Mouse (Mus musculus) intestine, postnatal 0 days (tissue): ENCODE results near the gene Slc4a2. TPM values are rescaled to one million over a fixed set of nuclear protein-coding genes. Genes with fewer than 3 reads are reported as not detected.
A peak's percentile ranks its signal among the peaks of the same experiment; 100 is the strongest.

Source experiments
- ATAC-seq: fragments of 200-750 bp; cut with Nextera tagmentation; 2 replicates; pipeline ENCODE4 v1.8.0; 2017; ENCODE audit warnings: mild to moderate bottlenecking, moderate TSS enrichment, moderate library complexity
- H3K27ac ChIP-seq: fragments of 300-500 bp; sonication (generic); 2 replicates; pipeline ENCODE4 v1.5.1; 2014; ENCODE audit warnings: mild to moderate bottlenecking, low read depth, low read length, moderate library complexity
- H3K27me3 ChIP-seq: fragments of 300-500 bp; sonication (generic); replicated peaks from 2 replicates; pipeline ENCODE4 v1.6.1; 2014; ENCODE audit warnings: low read length, mixed read lengths; ENCODE audit not compliant: control insufficient read depth, insufficient read depth
- H3K36me3 ChIP-seq: fragments of 300-500 bp; sonication (generic); 2 replicates; pipeline ENCODE4 v1.6.1; 2014; ENCODE audit warnings: mild to moderate bottlenecking, moderate library complexity; ENCODE audit not compliant: control insufficient read depth, insufficient read depth
- H3K4me1 ChIP-seq: fragments of 300-500 bp; sonication (generic); replicated peaks from 2 replicates; pipeline ENCODE4 v1.6.1; 2014; ENCODE audit warnings: antibody characterized with exemption, low read length, mixed read lengths; ENCODE audit not compliant: control insufficient read depth, insufficient read depth
- H3K4me2 ChIP-seq: fragments of 300-500 bp; sonication (generic); replicated peaks from 2 replicates; pipeline ENCODE4 v1.6.1; 2014; ENCODE audit warnings: low read depth, mild to moderate bottlenecking, moderate library complexity
- H3K4me3 ChIP-seq: fragments of 300-500 bp; sonication (generic); 2 replicates; pipeline ENCODE4 v1.5.1; 2014; ENCODE audit warnings: low read depth, low read length
- H3K9ac ChIP-seq: fragments of 300-500 bp; sonication (generic); 2 replicates; pipeline ENCODE4 v1.6.1; 2014; ENCODE audit warnings: mild to moderate bottlenecking, low read depth, low read length
- H3K9me3 ChIP-seq: fragments of 300-500 bp; sonication (generic); 2 replicates; pipeline ENCODE4 v1.6.1; 2016; ENCODE audit warnings: mixed run types; ENCODE audit not compliant: control insufficient read depth
- CTCF ChIP-seq: sonication (generic); IDR thresholded peaks from 2 replicates; pipeline ENCODE4 v1.5.1; 2016; ENCODE audit warnings: low read depth, mild to moderate bottlenecking, control low read depth, antibody characterized with exemption, moderate library complexity
- WGBS: fragments of 180-500 bp; shearing (Covaris S2); extraction: QIAGEN DNeasy Blood & Tissue Kit; methylation state at CpG from one replicate; pipeline ENCODE4 v1.1.7; 2014; 5-methylcytosine and 5-hydroxymethylcytosine counted together
- polyA plus RNA-seq: library from polyadenylated mRNA; unstranded; fragments of >200 nt; fragmentation: Nextera tagmentation; extraction: Ambion mirVana; gene quantifications from 2 replicates; pipeline ENCODE4 v1.2.1, GENCODE M21; 2015

Slc4a2 gene
- polyA plus RNA-seq, 1 experiment from 2014 or later = 29.9 TPM

DNA sequence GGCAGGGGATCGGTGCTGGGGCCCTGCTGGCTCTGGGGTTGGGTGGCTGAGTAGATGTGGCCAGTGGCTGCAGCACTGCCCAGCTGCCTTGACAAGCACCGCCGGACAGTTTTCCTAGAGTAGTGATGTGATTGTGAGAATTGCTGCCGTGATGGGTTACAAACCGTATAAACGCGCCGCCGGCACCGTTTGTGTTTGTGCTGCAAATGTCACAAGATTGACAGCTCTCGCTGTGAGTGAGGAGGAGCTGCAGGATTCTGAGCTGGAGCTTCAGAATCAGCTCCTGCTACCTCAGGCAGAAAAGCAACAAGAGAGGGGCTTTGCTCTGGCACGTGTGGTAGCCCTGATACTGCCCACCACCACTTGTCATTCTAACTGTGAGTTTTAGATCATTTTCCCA is 43.1 kb downstream of the Slc4a2 start:
- H3K36me3 ChIP-seq = peaks cover 4% of the 10 kb centered on the region; the same call in 1 of the 2 replicates
- 68% methylated on average over 12 of the region's 12 CpGs for WGBS

DNA sequence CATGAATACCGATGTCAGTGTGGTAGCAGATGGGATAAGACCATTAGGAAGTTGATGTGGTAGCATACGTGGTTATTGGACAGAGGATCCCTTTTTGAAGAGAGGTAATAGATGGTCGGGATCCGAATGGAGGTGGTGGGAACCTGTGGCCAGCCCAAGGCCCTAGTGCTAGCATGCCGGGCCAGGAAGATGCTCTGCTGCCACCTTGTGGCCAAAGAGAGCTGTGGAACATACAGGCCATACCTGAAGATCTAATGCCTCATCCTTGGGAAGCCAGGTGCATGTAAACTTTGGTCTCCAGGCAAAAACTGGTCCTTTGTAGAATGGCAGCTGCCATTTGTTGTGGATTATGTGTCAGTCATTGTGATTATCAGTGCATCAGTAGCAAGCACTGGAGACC is 47.0 kb downstream of the Slc4a2 start:
- 8% methylated on average over 5 of the region's 5 CpGs for WGBS
- Histone ChIP-seq H3K4me2 (no peak overlapping the region), H3K9me3 (no peaks in the 10 kb centered on the region), H3K4me3 (no peak overlapping the region), H3K9ac (no peak overlapping the region), H3K4me1 (peaks cover 9% of the 10 kb centered on the region), H3K27me3 (no peaks in the 10 kb centered on the region; the same call in 1 of the 2 replicates), H3K27ac (no peak overlapping the region), H3K36me3 (no peaks in the 10 kb centered on the region)
- TF ChIP-seq CTCF = peak; percentile 98
- peak; percentile 44; the same call in 1 of the 2 replicates for ATAC-seq

More for the DNA sequence above, 43.1 kb downstream of the Slc4a2 start:
- H3K4me1 ChIP-seq = no peaks in the 10 kb centered on the region
- no peaks in the 10 kb centered on the region for H3K27me3 ChIP-seq
- no peak overlapping the region for H3K4me3 ChIP-seq
- no peaks in the 10 kb centered on the region for H3K9me3 ChIP-seq
- no peak for TF ChIP-seq CTCF
- no peak overlapping the region for H3K9ac ChIP-seq
- H3K4me2 ChIP-seq = no peak overlapping the region
- no peak for ATAC-seq
- no peak overlapping the region for H3K27ac ChIP-seq

DNA sequence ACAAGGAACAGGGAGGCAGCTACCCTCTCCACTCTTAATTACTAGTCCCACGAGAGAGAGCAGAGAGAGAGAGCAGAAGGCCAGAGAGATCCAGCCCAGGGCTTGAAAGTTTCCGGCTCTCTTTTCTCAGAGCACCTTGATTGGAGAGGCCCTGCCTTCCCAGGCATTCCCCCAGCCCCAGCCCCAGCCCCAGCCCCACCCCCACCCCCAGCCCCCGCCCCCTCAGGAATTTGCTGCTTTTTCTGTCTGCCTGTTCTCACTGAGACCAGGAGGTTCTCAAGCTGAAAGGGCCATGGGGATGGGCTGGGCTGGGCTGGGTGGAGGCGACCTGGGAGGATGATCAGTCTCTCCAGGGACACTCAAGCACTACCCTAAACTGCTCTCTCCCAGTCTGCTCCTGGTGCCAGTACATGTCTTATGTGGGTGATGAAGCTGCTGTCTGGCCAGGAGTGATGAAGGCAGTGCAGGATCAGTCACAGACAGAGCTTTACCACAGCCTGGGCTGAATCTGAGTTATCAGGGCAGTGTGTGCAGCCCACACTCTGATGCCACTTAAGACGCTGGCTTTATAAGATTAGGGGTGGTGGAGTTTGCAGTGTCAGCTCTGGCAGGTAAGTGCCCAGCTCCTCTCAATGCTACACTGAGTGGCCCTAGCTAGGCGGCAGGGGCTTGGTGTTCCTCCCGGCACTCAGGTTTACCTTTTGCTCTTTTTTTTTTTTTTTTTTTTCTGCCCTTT is 49.4 kb downstream of the Slc4a2 start:
- WGBS = 41% methylated on average over 7 of the region's 7 CpGs
- Histone ChIP-seq H3K4me3 (no peak overlapping the region), H3K9me3 (no peaks in the 10 kb centered on the region), H3K27me3 (no peaks in the 10 kb centered on the region; the same call in 1 of the 2 replicates), H3K9ac (no peak overlapping the region), H3K4me1 (peaks cover 12% of the 10 kb centered on the region), H3K4me2 (no peak overlapping the region), H3K27ac (no peak overlapping the region), H3K36me3 (peaks cover 7% of the 10 kb centered on the region)
- ATAC-seq = no peak
- no peak for TF ChIP-seq CTCF

DNA sequence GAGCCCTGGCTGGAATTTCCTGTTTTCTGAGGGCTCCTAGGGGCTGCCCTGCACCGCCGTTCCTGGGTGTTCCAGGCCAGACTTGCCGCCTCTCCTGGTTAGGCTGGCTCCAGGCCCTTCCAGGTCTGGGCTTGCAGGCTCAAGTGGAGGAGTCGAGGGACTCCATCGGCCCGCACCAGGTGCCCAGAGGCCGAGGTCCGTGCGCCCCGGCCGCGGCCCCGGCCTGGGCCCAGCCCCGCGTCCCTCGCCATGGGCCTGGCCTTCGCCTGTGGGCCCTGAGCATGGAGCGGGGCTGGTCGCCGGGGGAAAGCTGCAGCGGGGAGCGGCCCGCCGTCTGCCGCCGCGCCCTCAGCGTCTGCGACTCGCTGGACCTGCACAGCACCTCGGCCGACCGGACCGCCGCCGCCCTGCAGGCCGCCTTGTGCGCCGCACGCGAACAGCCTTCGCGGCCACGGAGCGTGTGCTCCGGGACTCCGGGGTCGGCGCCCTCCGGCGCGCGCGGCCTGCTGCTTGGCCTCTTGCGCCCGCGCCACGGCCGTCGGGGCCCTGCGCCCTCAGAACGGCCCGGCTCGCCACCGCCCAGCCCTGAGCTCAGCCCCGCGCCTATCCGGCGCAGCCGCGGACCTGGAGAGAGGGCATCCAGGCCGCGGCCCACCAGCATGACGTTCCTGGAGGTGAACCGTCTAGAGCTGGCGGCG is 50.5 kb downstream of the Slc4a2 start:
- H3K27me3 ChIP-seq = no peaks in the 10 kb centered on the region; the same call in 1 of the 2 replicates
- peak overlapping the region; percentile 43 for H3K4me3 ChIP-seq
- TF ChIP-seq CTCF = 0 out of 2 replicates have a peak, but pooled peaks have one; percentile 18
- peak overlapping the region; percentile 38 for H3K9ac ChIP-seq
- H3K4me1 ChIP-seq = peaks cover 12% of the 10 kb centered on the region
- WGBS = 13% methylated on average over 75 of the region's 77 CpGs
- H3K27ac ChIP-seq = no peak overlapping the region
- H3K36me3 ChIP-seq = peaks cover 17% of the 10 kb centered on the region
- ATAC-seq = peak; percentile 30; the same call in 1 of the 2 replicates
- H3K4me2 ChIP-seq = peak overlapping the region; percentile 85
- H3K9me3 ChIP-seq = no peaks in the 10 kb centered on the region

DNA sequence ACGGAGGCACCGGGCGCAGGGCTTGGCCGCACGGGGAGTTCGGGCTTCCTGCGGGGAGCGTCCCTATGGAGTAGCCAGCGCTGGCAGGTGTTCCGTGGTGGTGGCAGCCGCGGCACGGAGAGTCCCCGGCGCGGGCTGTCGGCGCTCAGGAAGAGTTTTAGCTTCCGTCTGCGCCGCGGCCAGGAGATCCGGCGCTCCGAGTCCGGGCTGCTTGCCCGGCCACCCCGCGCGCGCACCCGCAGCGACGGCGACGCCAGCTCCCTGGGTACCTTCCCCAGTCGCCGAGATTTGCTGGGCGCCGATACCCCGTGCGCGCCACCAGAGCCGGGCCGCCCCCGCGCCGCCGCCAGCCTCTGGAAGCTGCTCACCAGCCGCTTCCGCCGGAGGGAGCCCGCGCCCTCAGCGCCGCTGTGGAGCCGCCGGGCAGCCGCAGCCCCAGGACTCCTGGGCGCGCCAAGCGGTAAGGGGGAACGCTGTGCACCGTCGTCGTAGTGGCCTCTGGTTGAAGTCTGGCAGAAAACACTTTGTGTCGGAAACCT is 51.2 kb downstream of the Slc4a2 start:
- Histone ChIP-seq H3K9ac (peak overlapping the region; percentile 38), H3K27me3 (no peaks in the 10 kb centered on the region; the same call in 1 of the 2 replicates), H3K4me3 (peak overlapping the region; percentile 43), H3K4me1 (peaks cover 12% of the 10 kb centered on the region), H3K4me2 (peak overlapping the region; percentile 85), H3K27ac (no peak overlapping the region), H3K36me3 (peaks cover 23% of the 10 kb centered on the region), H3K9me3 (no peaks in the 10 kb centered on the region)
- 8% methylated on average over 66 of the region's 67 CpGs for WGBS
- ATAC-seq = no peak
- TF ChIP-seq CTCF = peak; percentile 57

DNA sequence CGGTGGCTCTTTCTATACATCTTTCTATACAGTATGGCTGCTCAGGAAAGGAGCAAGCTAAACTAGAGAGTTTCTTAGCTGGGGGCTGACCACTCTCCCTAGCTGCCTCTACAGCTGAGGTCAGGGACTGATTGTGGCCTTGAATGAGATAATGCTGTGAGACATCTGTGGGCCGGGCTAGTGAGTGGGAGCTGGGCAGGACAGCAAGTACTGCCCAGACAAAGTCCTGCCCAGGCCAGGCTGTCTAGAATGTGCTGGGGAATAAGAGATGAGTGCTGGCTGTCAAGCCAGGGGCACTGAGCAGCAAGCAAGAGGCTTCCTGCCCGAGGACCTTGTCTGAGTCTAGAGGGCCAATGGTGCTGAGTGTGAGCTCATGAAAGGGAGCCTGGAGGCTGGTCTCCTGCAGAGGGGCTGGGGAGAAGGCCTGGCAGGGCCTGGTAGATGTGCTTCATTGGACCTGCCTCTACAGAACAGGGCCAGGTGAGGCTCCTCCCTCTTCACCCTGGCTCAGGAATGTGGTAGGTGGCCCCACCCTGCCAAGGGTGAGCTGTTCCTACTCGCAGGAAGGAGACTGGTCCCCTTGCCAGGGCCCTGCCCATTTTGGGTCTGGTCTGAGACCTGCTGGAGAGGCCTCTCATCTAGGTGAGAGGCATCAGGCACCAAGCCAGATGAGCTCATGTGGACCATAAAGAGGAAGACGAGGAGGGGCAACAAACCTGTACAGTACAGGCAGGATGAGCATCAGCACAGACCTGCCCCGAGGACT is 52.0 kb downstream of the Slc4a2 start:
- peaks cover 31% of the 10 kb centered on the region for H3K36me3 ChIP-seq
- H3K4me2 ChIP-seq = peak overlapping the region; percentile 85
- H3K4me3 ChIP-seq = no peak overlapping the region
- H3K9me3 ChIP-seq = no peaks in the 10 kb centered on the region
- peaks cover 12% of the 10 kb centered on the region for H3K4me1 ChIP-seq
- H3K9ac ChIP-seq = no peak overlapping the region; the same call in 1 of the 2 replicates
- no peak overlapping the region for H3K27ac ChIP-seq
- TF ChIP-seq CTCF = no peak
- WGBS = 57% methylated on average over 6 of the region's 6 CpGs
- peak; percentile 31; the same call in 1 of the 2 replicates for ATAC-seq
- no peaks in the 10 kb centered on the region; the same call in 1 of the 2 replicates for H3K27me3 ChIP-seq
